Mouse (Mus musculus) neutrophil, adult 5-6 weeks (primary cell): ENCODE results near the gene Gm45716. TPM values are rescaled to one million over a fixed set of nuclear protein-coding genes. Genes with fewer than 3 reads are reported as not detected.

Experiments used
- ATAC-seq: fragments of 151-379, 151-347 bp; 2 replicates; pipeline ENCODE4 v1.8.0; 2017; ENCODE audit warnings: mild to moderate bottlenecking, moderate TSS enrichment; ENCODE audit not compliant: insufficient number of reproducible peaks, poor library complexity, low FRiP score, severe bottlenecking; ENCODE audit errors: extremely low read depth
- total RNA-seq: library from RNA; stranded (forward); fragments of 200-1000 nt; gene quantifications from 2 replicates; pipeline ENCODE4 v1.2.3, GENCODE M21; 2017

Gm45716 gene
- total RNA-seq, 1 experiment from 2014 or later: 6.4 TPM

- ATAC-seq: no peak
Observed at GRCm38 (mm10) chr11:90243300-90243699, 55.8 kb downstream of the Gm45716 start.

DNA sequence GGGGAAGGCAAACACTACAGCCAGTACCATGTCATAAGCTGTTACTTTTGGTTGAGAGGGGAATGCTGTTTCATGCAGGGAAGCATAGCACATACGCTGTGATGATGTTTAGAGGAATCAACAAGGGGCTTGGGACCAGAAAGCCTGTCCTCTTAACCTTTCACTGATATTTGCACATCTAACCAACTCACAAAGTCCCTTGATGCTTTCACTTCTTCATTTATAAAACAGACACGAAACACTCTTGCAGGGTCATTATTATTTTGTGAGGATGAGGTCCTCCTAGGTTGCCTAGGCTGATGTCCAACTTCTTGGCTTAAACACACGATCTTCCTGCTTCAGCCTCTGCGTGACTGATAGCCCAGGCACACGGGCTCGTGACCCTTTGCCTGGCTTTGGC is 58.1 kb downstream of the Gm45716 start:
- ATAC-seq: no peak

- no peak for ATAC-seq
Observed at GRCm38 (mm10) chr11:90246676-90247075, 59.2 kb downstream of the Gm45716 start.

- no peak for ATAC-seq
Observed at GRCm38 (mm10) chr11:90247793-90248192, 60.3 kb downstream of the Gm45716 start.

DNA sequence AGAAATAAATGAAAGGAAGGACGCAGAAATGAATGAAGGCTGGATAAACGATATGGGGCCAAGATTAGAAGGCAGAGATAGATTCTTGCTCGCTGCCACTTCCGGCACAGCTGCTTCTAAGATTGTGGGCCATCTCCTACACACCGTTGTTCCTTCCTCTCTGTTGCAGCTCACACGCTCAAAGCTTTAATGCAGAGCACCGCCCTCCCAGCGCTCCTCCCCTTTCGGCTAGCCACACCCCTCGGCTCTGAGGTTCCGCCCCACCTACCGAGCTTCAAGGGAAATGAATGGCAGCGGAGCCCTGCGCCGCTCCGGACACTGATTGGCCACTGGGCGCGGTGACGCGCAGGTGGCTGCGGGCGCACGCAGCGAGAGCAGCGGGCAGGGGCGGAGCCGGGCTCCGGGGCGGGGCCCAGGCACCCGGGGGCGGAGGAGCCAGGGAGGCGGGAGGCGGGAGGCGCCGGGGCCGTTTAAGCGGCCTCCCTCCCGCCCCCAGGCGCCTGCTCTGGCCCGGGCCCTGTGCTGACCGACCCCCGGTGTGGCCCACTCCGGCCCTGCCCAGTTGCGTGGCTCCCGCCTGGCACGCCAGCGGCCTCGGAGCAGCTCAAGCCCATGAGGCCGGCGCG is 61.7 kb downstream of the Gm45716 start, which contains the start of gene Mmd:
Mmd (plus strand) TSS at position 432 of the 626 bp plus-strand sequence.
- peak; percentile 96 for ATAC-seq

GRCm38 (mm10) chr11:90249701-90250141 is 62.2 kb downstream of the Gm45716 start:
- no peak for ATAC-seq

GRCm38 (mm10) chr11:90250189-90250588 is 62.7 kb downstream of the Gm45716 start:
- no peak for ATAC-seq

- no peak for ATAC-seq
Observed at GRCm38 (mm10) chr11:90250730-90251129, 63.2 kb downstream of the Gm45716 start.

DNA sequence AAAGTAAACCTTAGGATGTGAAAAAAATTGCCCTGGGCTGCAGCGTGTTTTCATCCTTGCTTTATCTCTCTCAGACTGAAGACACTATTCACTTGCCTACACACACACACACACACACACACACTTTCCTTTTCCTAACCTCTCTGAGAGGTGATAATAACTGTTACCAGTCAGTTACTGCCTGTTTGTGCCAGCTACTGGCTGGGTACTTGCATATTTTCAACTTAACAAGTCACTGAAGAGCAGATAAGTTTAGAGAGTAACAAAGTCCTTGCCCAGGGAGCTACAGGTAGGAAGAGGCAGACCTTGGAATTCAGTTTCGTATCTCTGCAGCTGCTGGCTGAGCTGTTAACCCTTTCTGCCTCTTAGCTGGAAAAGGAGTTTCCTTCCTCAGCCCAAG is 64.4 kb downstream of the Gm45716 start:
- ATAC-seq: no peak

GRCm38 (mm10) chr11:90252366-90252765 is 64.9 kb downstream of the Gm45716 start:
- ATAC-seq: no peak

GRCm38 (mm10) chr11:90254536-90254935 is 67.1 kb downstream of the Gm45716 start:
- ATAC-seq: no peak

GRCm38 (mm10) chr11:90255687-90256086 is 68.2 kb downstream of the Gm45716 start:
- ATAC-seq: no peak

DNA sequence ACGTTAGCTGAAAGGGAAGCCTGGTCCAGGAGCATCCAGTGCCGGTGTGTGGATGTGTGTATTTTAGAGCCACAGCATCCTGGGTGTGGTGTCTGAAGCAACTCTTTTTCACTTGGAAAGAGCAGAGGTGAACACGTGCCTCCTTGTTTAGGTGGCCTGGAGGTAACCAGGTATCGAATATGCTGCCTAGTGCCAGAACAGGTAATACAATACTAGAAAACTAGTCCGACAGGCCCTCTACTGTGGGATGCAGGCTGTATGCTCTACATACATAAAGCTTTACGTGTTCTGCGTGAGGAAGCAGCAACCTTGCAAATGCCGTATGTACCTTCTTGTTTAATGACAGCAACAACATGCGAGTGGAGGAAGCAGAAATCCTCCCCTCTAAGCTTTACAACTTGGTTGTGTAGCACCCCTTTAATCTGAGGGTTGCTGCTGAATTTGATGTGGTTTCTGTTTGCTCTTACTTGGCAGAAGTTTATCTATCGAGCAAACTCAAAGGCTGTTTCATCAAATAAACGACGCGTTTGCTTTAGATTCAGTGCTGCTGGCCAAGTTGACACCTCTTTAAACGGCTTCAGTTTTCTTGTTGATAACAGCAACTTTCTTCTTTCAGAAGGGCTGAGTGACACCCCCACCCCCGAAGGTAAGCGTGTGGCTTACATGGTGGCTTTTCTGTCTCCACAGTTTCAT is 69.5 kb downstream of the Gm45716 start:
- ATAC-seq: 0 out of 2 replicates have a peak, but pooled peaks have one; percentile 4

- ATAC-seq: no peak
Observed at GRCm38 (mm10) chr11:90258321-90258927, 70.9 kb downstream of the Gm45716 start.

GRCm38 (mm10) chr11:90259071-90259470 is 71.6 kb downstream of the Gm45716 start:
- ATAC-seq: no peak

- no peak for ATAC-seq
Observed at GRCm38 (mm10) chr11:90259826-90260225, 72.3 kb downstream of the Gm45716 start.

GRCm38 (mm10) chr11:90264180-90264579 is 76.7 kb downstream of the Gm45716 start:
- peak; percentile 85 for ATAC-seq

DNA sequence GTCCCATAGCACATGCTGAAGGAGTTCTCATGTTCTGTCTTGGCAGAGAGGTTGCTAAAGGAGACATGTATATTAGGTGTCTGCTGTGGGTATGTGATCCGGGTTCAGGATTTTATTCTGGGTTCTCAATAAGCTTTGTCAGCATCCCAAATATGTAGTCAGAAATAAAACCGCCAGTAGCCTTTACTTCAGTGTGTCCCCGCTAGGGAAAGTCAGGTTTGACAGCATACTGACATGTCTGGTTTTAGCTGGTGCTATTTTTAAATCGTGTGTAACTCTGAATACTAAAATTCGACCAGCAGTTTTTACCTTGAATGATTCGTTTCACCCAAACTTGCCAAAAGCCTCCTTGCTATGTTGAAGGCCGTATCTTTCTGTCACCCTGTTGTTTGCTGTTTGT is 78.1 kb downstream of the Gm45716 start:
- ATAC-seq: no peak

DNA sequence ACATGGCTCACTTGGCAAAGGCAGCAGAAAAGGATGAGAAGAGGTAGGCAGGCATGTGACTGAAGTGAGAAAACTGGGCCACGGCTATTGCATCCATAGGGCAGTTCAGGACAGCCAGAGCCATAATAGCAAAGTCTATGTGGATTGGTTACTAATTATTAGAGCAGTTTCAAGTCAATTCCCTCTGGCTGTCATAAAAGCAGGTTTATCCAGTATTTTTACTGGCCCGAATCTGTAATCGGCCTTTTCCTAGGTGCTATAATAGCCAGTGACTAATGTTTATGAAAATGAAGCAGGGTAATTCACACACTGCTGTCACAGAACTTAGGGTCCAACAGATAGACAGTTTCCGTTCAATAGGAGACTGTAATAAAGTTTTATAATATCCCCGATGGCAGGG is 81.5 kb downstream of the Gm45716 start:
- no peak for ATAC-seq
